Mouse (Mus musculus): ENCODE measurements around the gene Tmem184a. TPM values are rescaled to one million over a fixed set of nuclear protein-coding genes. Genes with fewer than 3 reads are reported as not detected.
A peak's percentile ranks its signal among the peaks of the same experiment; 100 is the strongest.

The Tmem184a gene
- polyA plus RNA-seq, 1 experiment from 2014 or later = 39.7 TPM

DNA sequence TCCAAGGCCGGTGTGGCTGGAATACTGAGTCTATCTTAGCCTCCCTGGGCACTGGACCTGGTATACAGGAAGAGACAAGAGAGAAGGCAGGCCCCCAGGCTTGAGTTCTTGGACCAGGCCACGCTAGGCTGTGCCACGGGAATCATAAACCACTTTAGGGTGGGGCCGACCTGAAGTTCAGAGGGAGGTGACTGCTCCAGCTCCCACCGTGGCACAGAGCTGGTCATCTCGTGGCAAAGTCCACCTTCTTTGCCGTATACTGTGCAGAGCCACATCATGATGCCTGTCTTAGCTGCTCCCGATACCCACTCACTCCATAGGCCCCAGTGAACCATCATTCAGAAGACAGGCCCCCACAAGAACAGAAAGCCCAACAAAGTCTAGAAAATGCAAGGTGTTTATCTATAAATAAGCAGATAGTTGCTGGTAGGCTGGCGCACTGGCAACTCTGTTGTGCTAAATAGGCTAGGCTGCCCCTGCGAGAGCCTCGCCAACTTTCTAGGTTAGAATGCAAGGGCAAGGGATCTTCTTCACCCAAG, 15.1 kb downstream of the Tmem184a start:
- Histone ChIP-seq H3K27ac (ENCODE audit: low read length) (peak overlapping the region; percentile 71), H3K4me3 (replicated peaks; ENCODE audit: low read length) (no peak overlapping the region), H3K4me1 (ENCODE audit: control insufficient read depth, insufficient read depth, low read length) (peaks cover 19% of the 10 kb centered on the region), H3K9me3 (replicated peaks; ENCODE audit: control insufficient read depth, low read length) (no peaks in the 10 kb centered on the region), H3K27me3 (ENCODE audit: control insufficient read depth, insufficient read depth, low read length) (no peaks in the 10 kb centered on the region), H3K9ac (ENCODE audit: low read length) (no peak overlapping the region), H3K36me3 (ENCODE audit: control insufficient read depth, insufficient read depth, low read length) (no peaks in the 10 kb centered on the region), H3K4me2 (ENCODE audit: low read depth, low read length) (no peak overlapping the region)
- ATAC-seq (ENCODE audit: insufficient read depth, low FRiP score) = no peak
- WGBS = 84% methylated on average over 11 of the region's 11 CpGs

- H3K27me3 ChIP-seq (ENCODE audit: control insufficient read depth, insufficient read depth, low read length) = no peaks in the 10 kb centered on the region
- WGBS = 13% methylated on average over 6 of the region's 6 CpGs
- H3K4me1 ChIP-seq (ENCODE audit: control insufficient read depth, insufficient read depth, low read length) = peaks cover 19% of the 10 kb centered on the region
- H3K4me2 ChIP-seq (ENCODE audit: low read depth, low read length) = no peak overlapping the region
- H3K4me3 ChIP-seq (replicated peaks; ENCODE audit: low read length) = no peak overlapping the region
- no peaks in the 10 kb centered on the region for H3K9me3 ChIP-seq (replicated peaks; ENCODE audit: control insufficient read depth, low read length)
- peak overlapping the region; percentile 71 for H3K27ac ChIP-seq (ENCODE audit: low read length)
- no peak overlapping the region for H3K9ac ChIP-seq (ENCODE audit: low read length)
- peak; percentile 83 for ATAC-seq (ENCODE audit: insufficient read depth, low FRiP score)
- no peaks in the 10 kb centered on the region for H3K36me3 ChIP-seq (ENCODE audit: control insufficient read depth, insufficient read depth, low read length)
These were observed 15.6 kb downstream of the Tmem184a start for GRCm38 (mm10) chr5:139804107-139804551.

GRCm38 (mm10) chr5:139803601-139804102, 16.1 kb downstream of the Tmem184a start:
- peak overlapping the region; percentile 71 for H3K27ac ChIP-seq (ENCODE audit: low read length)
- no peaks in the 10 kb centered on the region for H3K9me3 ChIP-seq (replicated peaks; ENCODE audit: control insufficient read depth, low read length)
- H3K4me2 ChIP-seq (ENCODE audit: low read depth, low read length) = no peak overlapping the region
- peaks cover 19% of the 10 kb centered on the region for H3K4me1 ChIP-seq (ENCODE audit: control insufficient read depth, insufficient read depth, low read length)
- no peak overlapping the region for H3K9ac ChIP-seq (ENCODE audit: low read length)
- no peaks in the 10 kb centered on the region for H3K36me3 ChIP-seq (ENCODE audit: control insufficient read depth, insufficient read depth, low read length)
- 6% methylated on average over 12 of the region's 12 CpGs for WGBS
- H3K27me3 ChIP-seq (ENCODE audit: control insufficient read depth, insufficient read depth, low read length) = no peaks in the 10 kb centered on the region
- ATAC-seq (ENCODE audit: insufficient read depth, low FRiP score) = peak; percentile 51; the same call in 1 of the 2 replicates
- no peak overlapping the region for H3K4me3 ChIP-seq (replicated peaks; ENCODE audit: low read length)

DNA sequence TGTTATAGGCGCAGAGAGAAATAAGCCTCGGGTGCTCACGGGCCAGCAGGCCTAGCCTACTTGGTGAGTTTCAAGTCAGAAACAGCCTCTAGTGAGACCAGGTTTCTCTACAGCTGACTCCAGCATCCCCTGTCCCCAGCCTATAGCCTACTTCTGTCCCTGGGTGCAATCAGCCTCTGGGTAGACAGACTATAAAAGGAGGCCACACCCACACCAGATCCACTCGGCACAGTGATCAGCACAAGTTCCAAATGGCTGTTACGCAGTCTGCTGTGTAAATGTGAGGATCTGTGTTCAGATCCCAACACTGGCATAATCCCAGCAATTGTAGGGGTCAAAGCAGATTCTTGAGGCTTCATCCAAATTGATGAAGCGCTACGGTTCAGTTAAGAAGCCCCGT, 16.6 kb downstream of the Tmem184a start:
- WGBS = 78% methylated on average over 8 of the region's 8 CpGs
- Histone ChIP-seq H3K9me3 (replicated peaks; ENCODE audit: control insufficient read depth, low read length) (no peaks in the 10 kb centered on the region), H3K4me1 (ENCODE audit: control insufficient read depth, insufficient read depth, low read length) (peaks cover 23% of the 10 kb centered on the region), H3K36me3 (ENCODE audit: control insufficient read depth, insufficient read depth, low read length) (no peaks in the 10 kb centered on the region), H3K27me3 (ENCODE audit: control insufficient read depth, insufficient read depth, low read length) (no peaks in the 10 kb centered on the region), H3K4me2 (ENCODE audit: low read depth, low read length) (no peak overlapping the region), H3K9ac (ENCODE audit: low read length) (no peak overlapping the region), H3K27ac (ENCODE audit: low read length) (peak overlapping the region; percentile 71; the same call in 1 of the 2 replicates), H3K4me3 (replicated peaks; ENCODE audit: low read length) (no peak overlapping the region)
- no peak for ATAC-seq (ENCODE audit: insufficient read depth, low FRiP score)

GRCm38 (mm10) chr5:139801880-139802279, 17.8 kb downstream of the Tmem184a start:
- no peak overlapping the region for H3K9ac ChIP-seq (ENCODE audit: low read length)
- no peak for ATAC-seq (ENCODE audit: insufficient read depth, low FRiP score)
- H3K4me1 ChIP-seq (ENCODE audit: control insufficient read depth, insufficient read depth, low read length) = peaks cover 35% of the 10 kb centered on the region
- H3K9me3 ChIP-seq (replicated peaks; ENCODE audit: control insufficient read depth, low read length) = no peaks in the 10 kb centered on the region
- 92% methylated on average over 10 of the region's 10 CpGs for WGBS
- no peak overlapping the region for H3K27ac ChIP-seq (ENCODE audit: low read length)
- no peaks in the 10 kb centered on the region for H3K36me3 ChIP-seq (ENCODE audit: control insufficient read depth, insufficient read depth, low read length)
- no peak overlapping the region for H3K4me2 ChIP-seq (ENCODE audit: low read depth, low read length)
- H3K27me3 ChIP-seq (ENCODE audit: control insufficient read depth, insufficient read depth, low read length) = no peaks in the 10 kb centered on the region
- no peak overlapping the region for H3K4me3 ChIP-seq (replicated peaks; ENCODE audit: low read length)

DNA sequence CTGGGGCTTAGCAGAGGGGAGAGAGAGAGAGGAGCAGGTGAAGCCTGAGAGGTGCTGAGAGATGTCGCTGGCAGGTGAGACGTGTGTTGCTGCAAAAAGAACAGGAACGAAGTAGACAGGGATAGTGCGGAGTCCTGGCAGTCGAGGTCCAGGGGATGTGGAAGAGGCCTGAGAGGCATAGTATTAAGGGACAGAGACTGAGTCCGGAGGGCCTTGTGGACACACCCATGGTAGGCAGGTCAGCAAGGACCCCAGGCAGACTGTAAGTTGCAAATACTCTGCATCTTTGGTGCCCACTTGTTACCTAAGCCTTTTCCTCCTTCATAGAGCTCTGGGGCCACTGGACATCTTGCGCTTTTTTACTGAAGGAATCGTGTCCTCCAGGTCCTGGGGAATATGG, 18.5 kb downstream of the Tmem184a start:
- 92% methylated on average over 8 of the region's 8 CpGs for WGBS
- Histone ChIP-seq H3K27me3 (ENCODE audit: control insufficient read depth, insufficient read depth, low read length) (no peaks in the 10 kb centered on the region), H3K4me3 (replicated peaks; ENCODE audit: low read length) (no peak overlapping the region), H3K4me2 (ENCODE audit: low read depth, low read length) (no peak overlapping the region), H3K9me3 (replicated peaks; ENCODE audit: control insufficient read depth, low read length) (no peaks in the 10 kb centered on the region), H3K9ac (ENCODE audit: low read length) (no peak overlapping the region), H3K27ac (ENCODE audit: low read length) (no peak overlapping the region), H3K4me1 (ENCODE audit: control insufficient read depth, insufficient read depth, low read length) (peaks cover 42% of the 10 kb centered on the region), H3K36me3 (ENCODE audit: control insufficient read depth, insufficient read depth, low read length) (no peaks in the 10 kb centered on the region)
- no peak for ATAC-seq (ENCODE audit: insufficient read depth, low FRiP score)

- no peak overlapping the region for H3K4me2 ChIP-seq (ENCODE audit: low read depth, low read length)
- no peaks in the 10 kb centered on the region for H3K36me3 ChIP-seq (ENCODE audit: control insufficient read depth, insufficient read depth, low read length)
- no peak overlapping the region for H3K9ac ChIP-seq (ENCODE audit: low read length)
- 92% methylated on average over 33 of the region's 33 CpGs for WGBS
- no peak overlapping the region for H3K4me3 ChIP-seq (replicated peaks; ENCODE audit: low read length)
- no peaks in the 10 kb centered on the region for H3K27me3 ChIP-seq (ENCODE audit: control insufficient read depth, insufficient read depth, low read length)
- ATAC-seq (ENCODE audit: insufficient read depth, low FRiP score) = no peak
- peaks cover 51% of the 10 kb centered on the region for H3K4me1 ChIP-seq (ENCODE audit: control insufficient read depth, insufficient read depth, low read length)
- no peak overlapping the region for H3K27ac ChIP-seq (ENCODE audit: low read length)
- no peaks in the 10 kb centered on the region for H3K9me3 ChIP-seq (replicated peaks; ENCODE audit: control insufficient read depth, low read length)
These were observed 19.7 kb downstream of the Tmem184a start for GRCm38 (mm10) chr5:139799801-139800590.

GRCm38 (mm10) chr5:139799041-139799440, 20.7 kb downstream of the Tmem184a start:
- H3K4me2 ChIP-seq (ENCODE audit: low read depth, low read length) = no peak overlapping the region
- no peak for ATAC-seq (ENCODE audit: insufficient read depth, low FRiP score)
- WGBS = 87% methylated on average over 9 of the region's 9 CpGs
- peaks cover 50% of the 10 kb centered on the region for H3K4me1 ChIP-seq (ENCODE audit: control insufficient read depth, insufficient read depth, low read length)
- no peaks in the 10 kb centered on the region for H3K9me3 ChIP-seq (replicated peaks; ENCODE audit: control insufficient read depth, low read length)
- no peaks in the 10 kb centered on the region for H3K36me3 ChIP-seq (ENCODE audit: control insufficient read depth, insufficient read depth, low read length)
- no peak overlapping the region for H3K4me3 ChIP-seq (replicated peaks; ENCODE audit: low read length)
- H3K27me3 ChIP-seq (ENCODE audit: control insufficient read depth, insufficient read depth, low read length) = no peaks in the 10 kb centered on the region
- no peak overlapping the region for H3K9ac ChIP-seq (ENCODE audit: low read length)
- H3K27ac ChIP-seq (ENCODE audit: low read length) = no peak overlapping the region

GRCm38 (mm10) chr5:139798168-139798900, 21.4 kb downstream of the Tmem184a start:
- ATAC-seq (ENCODE audit: insufficient read depth, low FRiP score) = no peak
- no peak overlapping the region for H3K4me2 ChIP-seq (ENCODE audit: low read depth, low read length)
- peak overlapping the region; percentile 49 for H3K9ac ChIP-seq (ENCODE audit: low read length)
- no peaks in the 10 kb centered on the region for H3K36me3 ChIP-seq (ENCODE audit: control insufficient read depth, insufficient read depth, low read length)
- no peaks in the 10 kb centered on the region for H3K27me3 ChIP-seq (ENCODE audit: control insufficient read depth, insufficient read depth, low read length)
- peaks cover 50% of the 10 kb centered on the region for H3K4me1 ChIP-seq (ENCODE audit: control insufficient read depth, insufficient read depth, low read length)
- WGBS = 44% methylated on average over 12 of the region's 12 CpGs
- no peak overlapping the region for H3K4me3 ChIP-seq (replicated peaks; ENCODE audit: low read length)
- H3K27ac ChIP-seq (ENCODE audit: low read length) = no peak overlapping the region
- no peaks in the 10 kb centered on the region for H3K9me3 ChIP-seq (replicated peaks; ENCODE audit: control insufficient read depth, low read length)

Measured in stomach, embryonic 16.5 days (tissue).